Mouse (Mus musculus): ENCODE measurements around the gene Pnmal2.

DNA sequence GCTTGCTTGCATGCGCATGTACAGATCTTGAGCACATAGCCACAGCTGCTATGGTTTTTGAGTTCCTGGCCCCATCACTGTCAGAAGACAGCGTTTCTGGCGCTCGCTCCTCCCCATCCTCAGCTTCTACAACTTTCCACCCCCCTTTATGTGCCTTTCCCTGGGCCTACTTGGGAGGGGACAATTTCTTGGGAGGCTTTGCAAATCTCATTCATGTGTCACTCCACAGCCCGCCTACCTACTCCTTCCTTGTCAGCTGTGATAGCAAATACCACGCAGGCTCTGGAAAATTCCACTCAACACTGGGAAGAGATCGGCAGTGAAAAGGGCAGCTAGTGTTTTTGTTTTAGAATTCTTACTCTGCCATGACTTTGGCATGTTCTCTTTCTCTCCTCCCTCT, 4.2 kb upstream of the Pnmal2 start:
- TF ChIP-seq EP300 (optimal IDR thresholded peaks at IDR 0.05) (no peak), CTCF (IDR thresholded peaks at IDR 0.05; ENCODE audit: low read depth) (no peak)

All from stomach, postnatal 0 days (tissue).